Mouse (Mus musculus): ENCODE measurements around the gene Scyl1. TPM values are rescaled to one million over a fixed set of nuclear protein-coding genes. Genes with fewer than 3 reads are reported as not detected.

The Scyl1 gene
- total and polyA plus RNA-seq, 2 experiments = 28.9 to 46.6 TPM

GRCm38 (mm10) chr19:5711907-5712460 lies 59.2 kb downstream of the Scyl1 start:
- 0 out of 2 replicates have a peak, but pooled peaks cover 3% of the 10 kb centered on the region for H3K4me1 ChIP-seq (ENCODE audit: control insufficient read depth, insufficient read depth, low read length)
- WGBS = 88% methylated on average over 14 of the region's 14 CpGs
- TF ChIP-seq CTCF (IDR thresholded peaks at IDR 0.05; ENCODE audit: low read depth, low read length) = no peak

GRCm38 (mm10) chr19:5711218-5711617 lies 60.0 kb downstream of the Scyl1 start:
- H3K4me3 ChIP-seq (ENCODE audit: insufficient read depth, low read depth, low read length) = no peak overlapping the region
- no peak overlapping the region for H3K9ac ChIP-seq (ENCODE audit: low read depth, low read length)
- DNase-seq (ENCODE audit: extremely low read depth, low read depth, low spot score) = peak; percentile 44
- H3K36me3 ChIP-seq (ENCODE audit: control insufficient read depth, insufficient read depth, low read length) = no peaks in the 10 kb centered on the region
- WGBS = 32% methylated on average over 3 of the region's 3 CpGs
- TF ChIP-seq CTCF (IDR thresholded peaks at IDR 0.05; ENCODE audit: low read depth, low read length) (peak; percentile 80), POLR2A (IDR thresholded peaks at IDR 0.05; ENCODE audit: extremely low read depth, insufficient read depth, low read length) (no peak)
- no peaks in the 10 kb centered on the region for H3K79me2 ChIP-seq (ENCODE audit: control insufficient read depth, insufficient read depth, low read length)
- H3K4me1 ChIP-seq (ENCODE audit: control insufficient read depth, insufficient read depth, low read length) = 0 out of 2 replicates have a peak, but pooled peaks cover 3% of the 10 kb centered on the region
- no peaks in the 10 kb centered on the region for H3K27me3 ChIP-seq (ENCODE audit: control insufficient read depth, insufficient read depth, low read length)
- no peak overlapping the region for H3K27ac ChIP-seq (replicated peaks; ENCODE audit: insufficient read depth, low read depth, low read length)

More at GRCm38 (mm10) chr19:5711907-5712460, 59.2 kb downstream of the Scyl1 start:
- Histone ChIP-seq H3K4me3 (ENCODE audit: insufficient read depth, low read depth, low read length) (no peak overlapping the region), H3K79me2 (ENCODE audit: control insufficient read depth, insufficient read depth, low read length) (no peaks in the 10 kb centered on the region), H3K36me3 (ENCODE audit: control insufficient read depth, insufficient read depth, low read length) (no peaks in the 10 kb centered on the region), H3K27ac (replicated peaks; ENCODE audit: insufficient read depth, low read depth, low read length) (no peak overlapping the region), H3K9ac (ENCODE audit: low read depth, low read length) (no peak overlapping the region), H3K27me3 (ENCODE audit: control insufficient read depth, insufficient read depth, low read length) (no peaks in the 10 kb centered on the region)
- DNase-seq (ENCODE audit: extremely low read depth, low read depth, low spot score) = no peak

- 90% methylated on average over 8 of the region's 8 CpGs for WGBS
- H3K79me2 ChIP-seq (ENCODE audit: control insufficient read depth, insufficient read depth, low read length) = no peaks in the 10 kb centered on the region
- 0 out of 2 replicates have a peak, but pooled peaks cover 3% of the 10 kb centered on the region for H3K4me1 ChIP-seq (ENCODE audit: control insufficient read depth, insufficient read depth, low read length)
- no peak for DNase-seq (ENCODE audit: extremely low read depth, low read depth, low spot score)
- H3K36me3 ChIP-seq (ENCODE audit: control insufficient read depth, insufficient read depth, low read length) = no peaks in the 10 kb centered on the region
- no peak overlapping the region for H3K9ac ChIP-seq (ENCODE audit: low read depth, low read length)
- no peak overlapping the region for H3K27ac ChIP-seq (replicated peaks; ENCODE audit: insufficient read depth, low read depth, low read length)
- H3K4me3 ChIP-seq (ENCODE audit: insufficient read depth, low read depth, low read length) = no peak overlapping the region
- no peak for TF ChIP-seq CTCF (IDR thresholded peaks at IDR 0.05; ENCODE audit: low read depth, low read length)
- TF ChIP-seq POLR2A (IDR thresholded peaks at IDR 0.05; ENCODE audit: extremely low read depth, insufficient read depth, low read length) = no peak
- H3K27me3 ChIP-seq (ENCODE audit: control insufficient read depth, insufficient read depth, low read length) = no peaks in the 10 kb centered on the region
Measured at GRCm38 (mm10) chr19:5710581-5710980, 60.6 kb downstream of the Scyl1 start.

- H3K27me3 ChIP-seq (ENCODE audit: control insufficient read depth, insufficient read depth, low read length) = no peaks in the 10 kb centered on the region
- no peak overlapping the region for H3K9ac ChIP-seq (ENCODE audit: low read depth, low read length)
- 95% methylated on average over 6 of the region's 6 CpGs for WGBS
- H3K4me3 ChIP-seq (ENCODE audit: insufficient read depth, low read depth, low read length) = no peak overlapping the region
- H3K27ac ChIP-seq (replicated peaks; ENCODE audit: insufficient read depth, low read depth, low read length) = no peak overlapping the region
- DNase-seq (ENCODE audit: extremely low read depth, low read depth, low spot score) = no peak
- H3K79me2 ChIP-seq (ENCODE audit: control insufficient read depth, insufficient read depth, low read length) = no peaks in the 10 kb centered on the region
- H3K4me1 ChIP-seq (ENCODE audit: control insufficient read depth, insufficient read depth, low read length) = peaks cover 5% of the 10 kb centered on the region; the same call in 1 of the 2 replicates
- no peaks in the 10 kb centered on the region for H3K36me3 ChIP-seq (ENCODE audit: control insufficient read depth, insufficient read depth, low read length)
- no peak for TF ChIP-seq CTCF (IDR thresholded peaks at IDR 0.05; ENCODE audit: low read depth, low read length)
Measured at GRCm38 (mm10) chr19:5710068-5710467, 61.2 kb downstream of the Scyl1 start.

Other genes with a start within 250 kb of the Scyl1 start
- gene Ovol1, start 210.8 kb downstream of the Scyl1 start, total RNA-seq (2014; rRNA removed) = not detected in 2 replicates
- 0.12 TPM in 1 of 2 replicates, not detected in the other for gene Ovol1, start 210.8 kb downstream of the Scyl1 start, polyA plus RNA-seq (2012; rRNA removed)
- 2.7 and 2.8 TPM in 2 replicates for gene Ap5b1, start 203.4 kb downstream of the Scyl1 start, total RNA-seq (2014; rRNA removed)
- 3.4 and 5.3 TPM in 2 replicates for gene Ap5b1, start 203.4 kb downstream of the Scyl1 start, polyA plus RNA-seq (2012; rRNA removed)
- gene Rnaseh2c, start 169.5 kb downstream of the Scyl1 start, total RNA-seq (2014; rRNA removed) = 47.9 and 51.4 TPM in 2 replicates
- gene Rnaseh2c, start 169.5 kb downstream of the Scyl1 start, polyA plus RNA-seq (2012; rRNA removed) = 56.3 and 58.0 TPM in 2 replicates
- gene Kat5, start 161.2 kb downstream of the Scyl1 start, total RNA-seq (2014; rRNA removed) = 15.9 and 16.8 TPM in 2 replicates
- gene Kat5, start 161.2 kb downstream of the Scyl1 start, polyA plus RNA-seq (2012; rRNA removed) = 23.0 and 23.6 TPM in 2 replicates
- 7.6 and 13.0 TPM in 2 replicates for gene Rela, start 133.9 kb downstream of the Scyl1 start, total RNA-seq (2014; rRNA removed)
- 47.6 and 65.7 TPM in 2 replicates for gene Rela, start 133.9 kb downstream of the Scyl1 start, polyA plus RNA-seq (2012; rRNA removed)
- gene Sipa1, start 107.7 kb downstream of the Scyl1 start, total RNA-seq (2014; rRNA removed) = 3.4 and 4.4 TPM in 2 replicates
- gene Sipa1, start 107.7 kb downstream of the Scyl1 start, polyA plus RNA-seq (2012; rRNA removed) = 11.8 and 17.9 TPM in 2 replicates
- gene Map3k11, start 82.7 kb downstream of the Scyl1 start, total RNA-seq (2014; rRNA removed) = 10.2 and 16.4 TPM in 2 replicates
- gene Map3k11, start 82.7 kb downstream of the Scyl1 start, polyA plus RNA-seq (2012; rRNA removed) = 46.2 and 53.6 TPM in 2 replicates
- 7.6 and 14.0 TPM in 2 replicates for gene Pcnx3, start 82.5 kb downstream of the Scyl1 start, total RNA-seq (2014; rRNA removed)
- gene Pcnx3, start 82.5 kb downstream of the Scyl1 start, polyA plus RNA-seq (2012; rRNA removed) = 44.8 and 63.8 TPM in 2 replicates
- gene Kcnk7, start 67.1 kb downstream of the Scyl1 start, total RNA-seq (2014; rRNA removed) = not detected in 2 replicates
- 0.09 TPM in 1 of 2 replicates, not detected in the other for gene Kcnk7, start 67.1 kb downstream of the Scyl1 start, polyA plus RNA-seq (2012; rRNA removed)
- gene Ehbp1l1, start 45.1 kb downstream of the Scyl1 start, total RNA-seq (2014; rRNA removed) = 5.1 and 5.8 TPM in 2 replicates
- 5.3 and 8.3 TPM in 2 replicates for gene Ehbp1l1, start 45.1 kb downstream of the Scyl1 start, polyA plus RNA-seq (2012; rRNA removed)
- gene Fam89b, start 41.8 kb downstream of the Scyl1 start, total RNA-seq (2014; rRNA removed) = 6.8 and 9.9 TPM in 2 replicates
- gene Fam89b, start 41.8 kb downstream of the Scyl1 start, polyA plus RNA-seq (2012; rRNA removed) = 51.7 and 56.6 TPM in 2 replicates
- gene Ltbp3, start 30.5 kb downstream of the Scyl1 start, total RNA-seq (2014; rRNA removed) = 1.2 and 2.1 TPM in 2 replicates
- 3.4 and 3.6 TPM in 2 replicates for gene Ltbp3, start 30.5 kb downstream of the Scyl1 start, polyA plus RNA-seq (2012; rRNA removed)
- 5.2 and 5.9 TPM in 2 replicates for gene Frmd8, start 103.9 kb upstream of the Scyl1 start, total RNA-seq (2014; rRNA removed)
- gene Frmd8, start 103.9 kb upstream of the Scyl1 start, polyA plus RNA-seq (2012; rRNA removed) = 10.3 and 14.2 TPM in 2 replicates
- gene Slc25a45, start 106.4 kb upstream of the Scyl1 start, total RNA-seq (2014; rRNA removed) = 8.6 and 13.0 TPM in 2 replicates
- 52.8 and 57.7 TPM in 2 replicates for gene Slc25a45, start 106.4 kb upstream of the Scyl1 start, polyA plus RNA-seq (2012; rRNA removed)
- 0.18 and 0.27 TPM in 2 replicates for gene Tigd3, start 122.7 kb upstream of the Scyl1 start, total RNA-seq (2014; rRNA removed)
- gene Tigd3, start 122.7 kb upstream of the Scyl1 start, polyA plus RNA-seq (2012; rRNA removed) = 0.16 and 0.24 TPM in 2 replicates
- gene Dpf2, start 141.6 kb upstream of the Scyl1 start, total RNA-seq (2014; rRNA removed) = 10.3 and 10.7 TPM in 2 replicates
- gene Dpf2, start 141.6 kb upstream of the Scyl1 start, polyA plus RNA-seq (2012; rRNA removed) = 28.8 and 40.0 TPM in 2 replicates
- gene Cdc42ep2, start 153.4 kb upstream of the Scyl1 start, total RNA-seq (2014; rRNA removed) = 1.7 and 2.1 TPM in 2 replicates
- gene Cdc42ep2, start 153.4 kb upstream of the Scyl1 start, polyA plus RNA-seq (2012; rRNA removed) = 2.1 and 2.4 TPM in 2 replicates
- gene Pola2, start 192.8 kb upstream of the Scyl1 start, total RNA-seq (2014; rRNA removed) = 6.7 and 8.3 TPM in 2 replicates
- 10.5 and 14.3 TPM in 2 replicates for gene Pola2, start 192.8 kb upstream of the Scyl1 start, polyA plus RNA-seq (2012; rRNA removed)
- gene Slc22a20, start 214.7 kb upstream of the Scyl1 start, total RNA-seq (2014; rRNA removed) = not detected in 2 replicates
- not detected in 2 replicates for gene Slc22a20, start 214.7 kb upstream of the Scyl1 start, polyA plus RNA-seq (2012; rRNA removed)
- 8.0 and 9.9 TPM in 2 replicates for gene Capn1, start 244.5 kb upstream of the Scyl1 start, total RNA-seq (2014; rRNA removed)
- 10.6 and 12.7 TPM in 2 replicates for gene Capn1, start 244.5 kb upstream of the Scyl1 start, polyA plus RNA-seq (2012; rRNA removed)